Mouse (Mus musculus) thymus, adult 2 months (tissue): Measurements from ENCODE around the gene Nanos2. TPM values are rescaled to one million over a fixed set of nuclear protein-coding genes. Genes with fewer than 3 reads are reported as not detected.

Experiments
- DNase-seq: peaks from one replicate; pipeline ENCODE4 v3.0.0; 2021
- H3K27ac ChIP-seq: fragments of 200-500 bp; 2 replicates; pipeline ENCODE4 v1.5.1; 2012; ENCODE audit warnings: low read length, control low read depth; ENCODE audit not compliant: control insufficient read depth, insufficient read depth
- H3K27me3 ChIP-seq: fragments of 200-500 bp; 2 replicates; pipeline ENCODE4 v1.6.1; 2012; ENCODE audit warnings: mild to moderate bottlenecking, low read length, moderate library complexity, mixed read lengths; ENCODE audit not compliant: control insufficient read depth, insufficient read depth
- H3K36me3 ChIP-seq: fragments of 200-500 bp; 2 replicates; pipeline ENCODE4 v1.6.1; 2012; ENCODE audit warnings: mild to moderate bottlenecking, low read length, moderate library complexity; ENCODE audit not compliant: control insufficient read depth, insufficient read depth
- H3K4me1 ChIP-seq: fragments of 200-500 bp; replicated peaks from 2 replicates; pipeline ENCODE4 v1.6.1; 2012; ENCODE audit warnings: low read length; ENCODE audit not compliant: control insufficient read depth, insufficient read depth
- H3K4me3 ChIP-seq: fragments of 200-500 bp; 2 replicates; pipeline ENCODE4 v1.5.1; 2012; ENCODE audit warnings: mild to moderate bottlenecking, low read length, control low read depth, moderate library complexity; ENCODE audit not compliant: control insufficient read depth, insufficient read depth
- CTCF ChIP-seq: fragments of 200-500 bp; IDR thresholded peaks from 2 replicates; pipeline ENCODE4 v1.5.1; 2012; ENCODE audit warnings: mild to moderate bottlenecking, control low read depth, low read length, moderate library complexity, borderline replicate concordance; ENCODE audit not compliant: control insufficient read depth, poor library complexity, insufficient read depth; ENCODE audit errors: extremely low read depth
- POLR2A ChIP-seq: fragments of 200-500 bp; IDR thresholded peaks from 2 replicates; pipeline ENCODE4 v1.6.1; 2012; ENCODE audit warnings: mild to moderate bottlenecking, low read length, control low read depth, moderate library complexity; ENCODE audit not compliant: control insufficient read depth, poor library complexity, insufficient read depth; ENCODE audit errors: extremely low read depth
- WGBS: fragments of 180-500 bp; shearing (Covaris S2); methylation state at CpG from one replicate; pipeline ENCODE4 v1.1.7; 2018; 5-methylcytosine and 5-hydroxymethylcytosine counted together
- polyA plus RNA-seq: library from polyadenylated mRNA; depleted of rRNA; stranded (reverse); fragments of >200 nt; gene quantifications from 2 replicates; pipeline ENCODE4 v1.2.3, GENCODE M21; 2012

Nanos2 gene
- polyA plus RNA-seq, 1 experiment: 0.12 TPM

- Histone ChIP-seq H3K4me1 (peaks cover 2% of the 10 kb centered on the region), H3K27me3 (no peaks in the 10 kb centered on the region; the same call in 1 of the 2 replicates), H3K27ac (no peak overlapping the region), H3K4me3 (no peak overlapping the region), H3K36me3 (no peaks in the 10 kb centered on the region)
- DNase-seq: peak; percentile 31
- TF ChIP-seq CTCF (no peak), POLR2A (no peak)
- WGBS: 18% methylated on average over 15 of the region's 15 CpGs
Observed at GRCm38 (mm10) chr7:18951397-18951796, 35.8 kb upstream of the Nanos2 start.

GRCm38 (mm10) chr7:18957569-18958383, 29.4 kb upstream of the Nanos2 start:
- Histone ChIP-seq H3K27ac (no peak overlapping the region), H3K36me3 (no peaks in the 10 kb centered on the region), H3K27me3 (peaks cover 20% of the 10 kb centered on the region; the same call in 1 of the 2 replicates), H3K4me3 (peak overlapping the region; percentile 11; the same call in 1 of the 2 replicates), H3K4me1 (peaks cover 5% of the 10 kb centered on the region; the same call in 1 of the 2 replicates)
- TF ChIP-seq CTCF (no peak), POLR2A (no peak)
- WGBS: 2% methylated on average over 104 of the region's 107 CpGs
- no peak for DNase-seq

DNA sequence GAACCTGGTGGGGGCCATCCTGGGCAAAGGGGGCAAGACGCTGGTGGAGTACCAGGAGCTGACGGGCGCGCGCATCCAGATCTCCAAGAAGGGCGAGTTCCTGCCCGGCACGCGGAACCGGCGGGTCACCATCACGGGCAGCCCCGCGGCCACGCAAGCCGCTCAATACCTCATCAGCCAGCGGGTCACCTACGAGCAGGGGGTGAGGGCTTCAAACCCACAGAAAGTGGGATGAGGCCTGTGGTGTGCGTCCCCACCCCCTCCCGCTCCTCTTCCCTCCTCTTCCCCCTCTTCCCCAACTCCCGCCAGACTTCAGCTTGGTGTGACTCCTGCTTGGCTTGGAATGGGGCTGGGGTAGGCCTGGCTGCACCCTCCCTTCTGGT, 28.8 kb upstream of the Nanos2 start:
- no peak overlapping the region for H3K27ac ChIP-seq
- H3K27me3 ChIP-seq: peaks cover 24% of the 10 kb centered on the region; the same call in 1 of the 2 replicates
- H3K4me3 ChIP-seq: peak overlapping the region; percentile 11; the same call in 1 of the 2 replicates
- peaks cover 5% of the 10 kb centered on the region; the same call in 1 of the 2 replicates for H3K4me1 ChIP-seq
- TF ChIP-seq POLR2A (no peak), CTCF (no peak)
- 5% methylated on average over 21 of the region's 21 CpGs for WGBS
- H3K36me3 ChIP-seq: no peaks in the 10 kb centered on the region
- DNase-seq: no peak

GRCm38 (mm10) chr7:18959446-18959845, 27.8 kb upstream of the Nanos2 start:
- 22% methylated on average over 8 of the region's 8 CpGs for WGBS
- H3K27ac ChIP-seq: no peak overlapping the region
- no peak for TF ChIP-seq CTCF
- TF ChIP-seq POLR2A: no peak
- no peaks in the 10 kb centered on the region for H3K36me3 ChIP-seq
- peaks cover 25% of the 10 kb centered on the region; the same call in 1 of the 2 replicates for H3K27me3 ChIP-seq
- peaks cover 5% of the 10 kb centered on the region; the same call in 1 of the 2 replicates for H3K4me1 ChIP-seq
- no peak overlapping the region for H3K4me3 ChIP-seq
- DNase-seq: no peak

GRCm38 (mm10) chr7:18962171-18962792, 24.9 kb upstream of the Nanos2 start:
- TF ChIP-seq CTCF (no peak), POLR2A (no peak)
- H3K27ac ChIP-seq: no peak overlapping the region
- 7% methylated on average over 17 of the region's 17 CpGs for WGBS
- no peak for DNase-seq
- peaks cover 27% of the 10 kb centered on the region; the same call in 1 of the 2 replicates for H3K27me3 ChIP-seq
- peaks cover 5% of the 10 kb centered on the region; the same call in 1 of the 2 replicates for H3K4me1 ChIP-seq
- H3K36me3 ChIP-seq: no peaks in the 10 kb centered on the region
- no peak overlapping the region for H3K4me3 ChIP-seq

- no peak for DNase-seq
- H3K36me3 ChIP-seq: no peaks in the 10 kb centered on the region
- H3K4me3 ChIP-seq: no peak overlapping the region
- TF ChIP-seq POLR2A (no peak), CTCF (no peak)
- 3% methylated on average over 20 of the region's 20 CpGs for WGBS
- 0 out of 2 replicates have a peak, but pooled peaks cover under 1% of the 10 kb centered on the region for H3K4me1 ChIP-seq
- peaks cover 23% of the 10 kb centered on the region; the same call in 1 of the 2 replicates for H3K27me3 ChIP-seq
- H3K27ac ChIP-seq: no peak overlapping the region
Observed at GRCm38 (mm10) chr7:18962795-18963194, 24.4 kb upstream of the Nanos2 start.
